Mouse (Mus musculus) activated CD4-positive, CD25-positive, alpha-beta regulatory T cell, adult 9 weeks (primary cell): ENCODE results near the gene Gm20903. TPM values are rescaled to one million over a fixed set of nuclear protein-coding genes. Genes with fewer than 3 reads are reported as not detected.

Source experiments
- polyA plus RNA-seq: library from polyadenylated mRNA; unstranded; fragments of 100-300 nt; shearing (Covaris generic); gene quantifications from one replicate; pipeline ENCODE4 v1.2.1, GENCODE M21; 2017

Gm20903 gene
- not detected for polyA plus RNA-seq

DNA sequence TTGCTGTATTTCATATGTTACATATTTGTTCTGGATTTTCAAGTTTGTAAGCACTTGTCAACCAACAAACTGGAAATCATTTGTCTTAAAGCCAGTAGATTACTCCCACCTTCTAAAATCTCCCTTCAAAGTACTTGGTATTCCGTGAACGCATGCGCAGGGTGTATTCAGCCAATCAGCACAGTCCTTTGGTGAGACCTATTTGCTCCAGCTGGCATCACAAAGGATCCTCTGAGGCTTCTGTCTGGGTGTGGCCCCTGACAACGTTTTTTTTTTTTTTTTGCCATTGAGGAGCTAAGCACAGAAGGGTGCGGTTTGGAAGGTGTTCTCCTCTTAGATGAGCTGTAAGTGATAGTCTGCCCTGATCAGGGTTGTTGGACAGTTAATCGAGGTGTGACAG, at the start of gene Gm20903:
Gm20903 (plus strand) TSS at position 301 of the 400 bp plus-strand sequence.

